Mouse (Mus musculus) liver, embryonic 14.5 days (tissue): ENCODE measurements around the gene Gmds.

Source experiments
- CTCF ChIP-seq: IDR thresholded peaks from 2 replicates; pipeline ENCODE4 v1.5.1; 2016; ENCODE audit warnings: antibody characterized with exemption, low read depth, control low read depth
- EP300 ChIP-seq: IDR thresholded peaks from 2 replicates; pipeline ENCODE4 v1.6.1; 2016; ENCODE audit warnings: antibody characterized with exemption, low read depth

DNA sequence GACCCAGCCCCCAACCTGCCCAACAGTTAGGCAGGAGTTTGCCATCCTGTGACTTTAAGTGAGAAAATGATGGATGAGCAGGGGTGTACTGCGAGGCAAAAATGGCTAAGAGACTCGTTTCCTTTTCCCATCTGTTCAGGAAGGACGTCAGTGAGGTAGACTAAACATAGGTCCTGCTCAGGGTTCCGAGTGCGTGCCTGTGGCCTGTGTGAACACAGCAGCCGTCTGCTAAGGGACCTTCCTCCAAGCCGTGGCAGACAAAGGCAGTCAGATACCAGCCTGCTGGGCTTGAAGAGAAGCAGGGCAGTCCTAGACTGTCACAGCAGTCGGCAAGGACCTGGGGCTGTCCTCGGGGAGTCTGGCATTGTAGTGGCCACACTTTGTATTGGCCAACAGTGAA lies 540.5 kb downstream of the Gmds start:
- no peak for TF ChIP-seq CTCF
- TF ChIP-seq EP300, result no peak
